Mouse (Mus musculus): ENCODE data around the gene Pklr.
"Not testable (repeated sequence)": the region's sequence is repeated elsewhere in the genome, so short reads cannot be mapped to it uniquely, and the experiment has no call there.

Gene Pklr

DNA sequence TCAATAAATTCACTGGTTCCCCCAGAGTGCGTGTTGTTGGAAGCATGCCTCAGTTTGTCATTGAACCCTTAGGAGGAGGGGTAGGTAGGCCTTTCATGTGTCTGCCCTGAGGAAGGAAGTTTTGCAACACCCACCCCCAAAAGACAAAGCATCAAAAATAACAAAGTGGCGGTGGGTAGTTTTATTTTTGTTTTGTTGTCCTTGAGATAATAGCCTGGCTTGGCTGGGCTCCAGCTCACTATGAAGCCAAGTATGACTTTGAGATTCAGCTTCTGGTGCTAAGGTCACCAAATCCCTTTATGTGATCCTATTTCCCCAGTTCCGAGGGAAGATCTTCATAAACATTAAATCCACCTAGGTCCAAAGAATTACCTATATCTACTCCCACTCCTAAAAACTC is 11.7 kb upstream of the Pklr start:
- DNase-seq (ENCODE audit: low spot score), result no peak

DNA sequence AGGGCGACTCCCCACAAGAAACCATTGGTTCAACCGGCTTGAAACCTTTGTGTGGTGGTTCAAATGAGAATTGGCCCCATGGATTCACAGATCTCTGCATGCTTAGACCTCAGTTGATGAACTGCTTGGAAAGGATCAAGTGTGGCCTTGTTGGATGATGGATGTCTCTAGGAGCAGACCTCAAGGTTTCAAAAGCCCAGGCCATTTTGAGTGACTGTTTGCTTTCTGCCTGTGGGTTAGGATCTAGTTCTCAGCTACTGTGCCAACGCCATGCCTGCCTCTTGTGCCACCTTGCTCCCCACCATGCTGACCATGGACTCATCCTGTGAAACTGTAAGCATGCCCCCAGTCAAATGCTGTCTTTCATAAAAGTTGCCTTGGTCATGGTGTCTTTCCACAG is 10.0 kb upstream of the Pklr start:
- no peak for DNase-seq (ENCODE audit: low spot score)

DNA sequence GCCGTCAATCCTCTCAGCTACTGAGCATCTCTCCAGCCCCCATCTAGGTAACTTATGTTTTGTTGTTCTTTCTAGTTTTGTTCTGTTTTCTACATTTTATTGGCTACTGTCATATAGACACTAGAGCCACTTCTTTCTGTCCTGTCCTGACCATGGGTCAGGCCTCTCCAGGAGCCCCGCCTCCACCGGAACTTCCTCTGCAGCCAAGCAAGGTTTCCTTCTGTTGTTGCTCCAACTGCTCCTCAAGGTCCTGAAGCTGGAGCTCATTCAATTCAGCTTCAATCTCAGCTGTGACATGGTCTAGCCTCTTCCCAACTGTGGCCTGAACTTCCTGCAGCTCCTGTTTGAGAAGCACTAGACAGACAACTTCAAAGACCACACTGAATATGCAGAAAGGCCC is 6.0 kb upstream of the Pklr start:
- DNase-seq (ENCODE audit: low spot score), result no peak

DNA sequence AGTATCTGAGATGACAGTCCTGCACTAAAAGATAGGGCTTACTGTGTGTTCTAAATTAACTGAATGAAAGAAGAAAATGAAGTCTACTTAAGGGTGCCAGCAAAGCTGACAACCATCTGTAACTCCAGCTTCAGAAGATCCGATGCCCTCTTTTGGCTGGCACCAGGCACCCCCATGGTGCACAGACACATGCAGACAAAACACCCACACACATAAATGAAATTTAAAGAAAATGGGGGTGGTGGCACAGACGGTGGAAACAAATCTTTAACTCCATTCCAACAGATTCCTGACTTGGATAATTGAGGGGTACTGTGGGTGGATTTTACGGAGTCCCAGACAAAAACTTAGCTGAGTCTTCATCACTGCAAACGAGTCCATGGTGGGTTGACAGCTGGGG is 4.1 kb upstream of the Pklr start:
- no peak for DNase-seq (ENCODE audit: low spot score)

DNA sequence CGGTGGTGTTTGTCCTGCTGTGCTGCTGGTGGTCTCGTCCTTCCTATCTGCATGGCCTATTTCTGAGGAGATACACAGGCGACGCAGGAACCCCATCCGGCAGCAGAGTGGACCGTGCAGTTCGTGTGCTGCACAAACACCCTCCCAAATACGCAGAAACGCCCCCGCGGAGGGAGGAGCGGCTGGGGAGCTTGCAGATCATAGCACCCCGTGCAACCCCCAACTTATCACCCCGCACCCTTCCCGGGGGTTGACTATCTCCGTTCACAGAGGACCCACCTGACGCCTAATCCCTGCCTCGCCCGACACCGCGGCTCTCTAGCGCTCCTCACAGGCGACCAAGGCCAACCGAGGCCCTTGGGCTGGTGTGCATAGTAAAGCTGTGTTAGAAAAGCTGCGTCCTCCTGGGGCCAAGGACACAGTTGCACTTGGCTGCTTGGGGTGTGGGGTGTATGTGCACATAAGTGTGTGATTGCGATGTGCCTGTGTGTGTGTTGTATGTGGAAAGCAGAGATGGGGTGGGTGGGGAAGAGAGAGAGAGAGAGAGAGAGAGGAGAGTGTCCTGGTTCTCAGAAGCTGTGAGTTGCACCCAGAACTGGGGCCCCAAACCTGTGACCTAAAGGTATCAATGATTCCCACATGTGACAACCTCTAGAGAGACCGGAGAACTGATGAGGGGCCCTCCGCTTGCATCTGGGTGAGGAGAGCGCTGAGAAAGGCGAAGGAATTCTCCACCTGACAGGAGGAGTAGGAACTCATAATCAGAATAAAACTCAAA is 3.5 kb upstream of the Pklr start:
- DNase-seq (ENCODE audit: low spot score), result no peak

DNA sequence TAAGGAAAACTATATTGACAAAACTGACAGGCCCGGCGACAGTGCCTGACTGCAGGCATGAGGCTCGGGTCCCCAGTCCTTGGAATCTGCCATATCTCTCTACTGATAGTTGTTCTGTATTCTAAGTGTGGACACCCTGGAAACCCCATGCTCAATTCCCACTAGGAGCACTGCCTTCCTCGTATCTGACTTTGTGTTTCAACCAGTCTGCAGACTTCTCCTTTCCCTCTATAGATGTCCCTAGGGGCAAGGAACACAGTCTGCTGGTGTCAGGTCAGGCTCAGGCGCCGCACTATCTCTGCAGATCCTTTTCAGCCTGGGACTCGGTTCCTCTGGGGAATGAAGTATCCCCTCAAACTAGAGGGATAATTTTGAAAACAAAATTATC is 2.9 kb upstream of the Pklr start:
- no peak for DNase-seq (ENCODE audit: low spot score)

DNA sequence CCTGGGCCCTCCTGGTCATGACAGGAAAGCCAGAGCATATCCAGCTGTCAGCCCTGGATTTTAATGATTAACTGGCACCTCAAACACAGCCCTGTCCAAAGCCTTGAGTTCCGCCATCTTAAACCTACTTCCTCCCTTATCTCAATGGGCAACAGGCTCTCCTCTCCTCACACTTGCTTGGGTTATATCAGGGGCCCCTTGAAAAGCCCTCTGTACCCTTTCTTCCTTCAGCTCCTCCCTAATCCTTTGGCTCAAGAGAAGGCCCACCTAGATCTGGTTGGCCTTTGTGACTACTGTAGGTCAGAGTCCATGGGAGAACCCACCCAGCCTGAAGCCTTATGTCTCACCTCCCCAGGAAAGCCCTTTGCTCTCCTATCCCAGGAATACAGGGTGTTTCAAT is 2.2 kb upstream of the Pklr start:
- DNase-seq (ENCODE audit: low spot score), result no peak

DNA sequence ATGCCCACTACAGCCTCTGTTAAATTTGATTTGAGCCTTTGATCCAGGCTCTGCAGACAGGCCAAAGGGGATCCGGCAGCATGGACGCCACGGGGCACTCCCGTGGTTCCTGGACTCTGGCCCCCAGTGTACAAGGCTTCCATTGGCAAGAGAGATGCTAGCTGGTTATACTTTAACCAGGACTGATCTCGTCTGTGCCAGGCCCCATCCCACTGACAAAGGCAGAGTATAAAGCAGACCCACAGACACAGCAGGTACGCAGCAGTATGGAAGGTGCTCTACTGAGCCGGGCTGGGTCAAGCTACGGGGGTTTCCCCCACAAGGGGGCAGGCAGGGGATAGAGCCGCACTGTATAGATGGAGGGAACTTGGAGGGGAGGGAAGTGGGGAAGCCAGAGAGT is 423 bp downstream of the Pklr start:
- no peak for DNase-seq (ENCODE audit: low spot score)

DNA sequence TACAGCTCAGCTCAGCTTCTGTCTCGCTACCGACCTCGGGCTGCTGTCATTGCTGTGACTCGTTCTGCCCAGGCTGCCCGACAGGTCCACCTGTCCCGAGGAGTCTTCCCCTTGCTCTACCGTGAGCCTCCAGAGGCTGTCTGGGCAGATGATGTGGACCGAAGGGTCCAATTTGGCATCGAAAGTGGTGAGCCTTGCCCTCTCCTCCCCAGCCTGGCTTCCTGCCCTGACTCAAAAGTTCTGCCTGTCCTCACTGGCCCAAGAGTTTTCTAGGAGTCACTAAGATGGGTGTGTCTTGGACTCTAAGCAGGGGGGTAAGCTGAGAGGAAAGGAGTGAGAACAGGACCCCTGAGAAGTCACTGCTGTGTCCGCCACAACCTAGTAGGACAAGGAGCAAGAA is 8.9 kb downstream of the Pklr start:
- DNase-seq (ENCODE audit: low spot score), result no peak

DNA sequence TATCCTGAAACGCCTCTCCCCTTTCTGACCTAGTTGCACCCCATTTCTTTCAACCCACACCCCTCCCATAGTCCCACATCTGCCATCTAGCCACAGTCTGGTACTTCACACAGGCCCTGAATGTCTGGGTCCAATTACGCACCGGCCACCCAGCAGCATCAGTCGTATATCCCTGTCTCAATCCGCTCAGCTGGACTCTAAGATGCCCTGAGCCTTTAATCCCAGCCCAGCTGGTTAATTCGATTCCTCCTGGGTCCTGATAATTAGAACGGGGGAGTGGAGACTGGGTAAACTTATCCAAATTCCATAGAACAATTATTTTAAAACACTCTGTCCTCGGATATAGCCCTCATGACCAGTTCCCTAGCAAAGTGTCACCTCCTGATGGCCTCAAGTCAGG is 9.6 kb downstream of the Pklr start:
- no peak for DNase-seq (ENCODE audit: low spot score)

DNA sequence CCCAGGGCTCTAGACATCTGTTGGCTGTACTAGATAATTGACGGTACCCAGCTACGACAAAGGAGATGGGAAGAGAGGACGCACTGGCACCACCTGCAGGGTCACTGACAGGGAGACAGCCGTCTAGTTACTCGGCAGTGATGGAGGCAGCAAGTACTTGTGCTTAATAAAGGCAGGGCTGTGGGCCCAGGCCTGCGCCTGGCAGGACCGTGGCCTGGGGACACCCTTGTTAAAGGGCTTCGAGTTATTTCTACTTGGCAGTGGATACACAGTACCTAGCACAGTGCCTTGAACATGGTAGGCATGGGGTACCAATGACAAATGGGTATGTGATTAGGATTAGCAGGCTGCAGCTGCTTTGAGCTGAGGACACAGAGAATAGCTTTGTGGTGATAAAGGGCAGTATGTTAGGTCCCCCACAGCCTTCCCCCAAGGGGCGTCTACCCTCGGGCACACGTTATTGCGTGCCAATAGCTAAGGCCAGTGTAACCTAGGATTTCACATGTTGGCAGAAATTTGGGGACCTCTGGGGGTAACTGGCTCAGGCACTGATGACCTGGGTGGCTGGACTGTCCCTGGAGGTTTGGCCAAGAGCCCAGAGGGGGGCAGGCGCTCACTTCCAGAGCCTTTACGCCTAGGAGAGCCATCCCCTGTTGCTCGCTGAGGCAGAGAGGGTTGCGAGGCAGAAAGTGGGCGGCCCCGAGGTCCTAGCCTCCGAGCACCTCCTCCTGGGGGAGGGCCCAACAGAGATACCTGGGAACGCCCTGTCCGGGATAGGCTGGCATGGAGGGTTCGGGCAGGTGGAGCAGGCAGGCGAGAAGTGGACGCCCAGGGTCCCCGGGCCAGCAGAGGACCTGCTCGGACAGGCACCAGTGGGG is 11.4 kb downstream of the Pklr start:
- no peak for DNase-seq (ENCODE audit: low spot score)

DNA sequence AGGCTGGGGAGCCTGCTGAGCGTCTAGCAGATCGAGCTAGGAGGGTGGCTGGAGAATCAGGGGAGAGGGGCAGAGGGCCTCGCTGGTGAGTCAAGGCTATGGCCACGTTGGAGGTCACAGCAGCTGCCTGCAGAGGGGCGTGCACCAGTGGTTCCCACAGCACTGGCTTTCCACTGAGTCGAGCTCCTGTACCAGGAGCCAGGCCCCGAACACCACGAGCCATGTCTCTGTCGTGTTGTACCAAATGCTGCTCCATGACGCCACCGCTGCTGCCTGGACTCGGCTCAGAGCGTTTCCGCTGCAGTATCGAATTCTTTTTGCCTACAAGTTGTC is 12.0 kb downstream of the Pklr start:
- DNase-seq (ENCODE audit: low spot score), result no peak

DNA sequence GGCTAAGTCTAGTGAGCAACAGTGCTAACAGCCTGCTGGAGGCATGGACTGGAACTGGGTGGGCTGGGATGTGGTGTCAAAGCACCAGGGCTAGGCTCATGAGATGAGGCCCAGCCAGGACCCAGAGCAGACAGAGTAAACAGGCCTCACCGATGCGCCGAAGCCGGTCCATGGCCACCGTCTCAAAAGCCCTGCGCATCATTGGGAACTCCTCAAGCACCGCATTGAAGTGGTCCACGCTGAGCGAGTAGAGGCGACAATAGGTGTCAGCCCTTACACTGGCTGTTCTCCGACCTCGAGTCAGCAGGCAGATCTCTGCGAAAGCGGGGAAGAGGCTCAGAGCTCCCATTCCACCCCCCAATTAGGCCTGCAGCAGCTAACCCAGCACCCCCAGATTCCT is 12.6 kb downstream of the Pklr start:
- DNase-seq (ENCODE audit: low spot score), result no peak

DNA sequence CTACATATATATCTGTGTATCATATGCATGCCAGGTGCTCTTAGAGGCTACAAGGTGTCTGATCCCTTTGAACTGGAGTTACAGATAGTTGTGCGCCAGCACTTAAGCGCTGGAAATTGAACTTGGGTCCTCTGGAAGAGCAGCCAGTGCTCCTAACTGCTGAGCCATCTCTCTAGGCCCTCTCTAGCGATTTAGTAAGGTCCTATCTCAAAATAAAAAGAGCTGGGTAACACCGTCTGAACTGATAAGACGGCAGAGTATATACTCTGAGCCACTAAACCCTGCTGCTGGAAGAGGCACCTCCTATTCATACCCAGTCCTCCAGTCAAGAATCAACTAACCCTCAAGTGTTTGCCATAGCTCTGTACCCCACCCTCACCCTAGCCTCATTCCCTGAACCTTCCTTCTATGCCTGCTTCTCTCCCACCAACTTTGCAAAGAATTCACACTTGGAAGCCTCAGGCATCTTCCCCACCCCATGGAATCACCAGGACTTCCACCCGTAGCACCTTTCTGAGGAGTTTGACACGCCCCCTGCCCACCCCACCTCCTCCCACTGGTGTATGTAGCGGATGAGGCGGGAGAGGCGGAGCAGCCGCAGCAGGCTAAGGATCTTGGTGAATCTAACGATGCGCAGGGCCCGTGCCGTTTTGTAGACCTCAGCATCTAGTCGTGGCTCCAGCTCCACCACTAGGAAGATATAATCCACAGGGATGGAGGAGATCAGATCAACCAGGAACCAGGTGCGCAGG is 16.3 kb downstream of the Pklr start:
- DNase-seq (ENCODE audit: low spot score), result no peak

DNA sequence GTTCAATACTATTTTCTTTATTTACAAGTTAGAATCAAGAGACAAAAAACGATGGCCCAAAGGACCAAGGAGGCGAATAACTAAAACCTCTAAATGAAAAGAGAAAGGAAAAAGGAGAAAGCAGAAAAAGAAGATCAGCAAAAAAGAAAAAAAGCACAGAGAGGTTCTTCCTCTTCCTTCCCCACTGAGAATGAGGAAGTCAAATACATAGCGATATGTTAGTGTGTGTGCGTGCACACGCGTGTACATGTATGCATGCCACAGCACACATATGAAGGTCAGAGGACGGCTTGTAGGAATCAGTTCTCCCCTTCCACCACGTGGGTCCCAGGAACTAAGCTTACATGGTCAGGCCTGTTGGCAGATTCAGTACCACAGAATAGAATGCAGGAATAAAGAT is 21.0 kb downstream of the Pklr start:
- DNase-seq (ENCODE audit: low spot score), result no peak

DNA sequence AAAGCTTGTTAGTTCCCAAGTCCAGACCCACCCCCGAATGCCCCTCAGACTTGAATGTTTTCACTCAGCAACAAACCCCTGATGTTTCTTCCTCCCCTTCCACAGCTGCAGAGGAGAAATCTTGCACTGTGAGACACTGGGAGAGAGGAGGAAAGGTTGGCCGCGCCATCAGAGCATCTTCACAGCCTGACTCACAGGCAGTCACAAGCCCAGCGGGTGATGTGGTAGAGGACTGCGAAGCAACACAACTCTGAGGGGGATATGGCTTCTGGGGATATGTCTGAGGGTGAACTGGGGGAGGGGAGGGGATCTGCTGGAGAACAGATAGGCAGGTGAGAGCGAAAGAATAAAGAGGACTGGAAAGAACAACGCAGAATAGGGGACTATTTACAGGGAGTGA is 22.7 kb downstream of the Pklr start:
- no peak for DNase-seq (ENCODE audit: low spot score)

DNA sequence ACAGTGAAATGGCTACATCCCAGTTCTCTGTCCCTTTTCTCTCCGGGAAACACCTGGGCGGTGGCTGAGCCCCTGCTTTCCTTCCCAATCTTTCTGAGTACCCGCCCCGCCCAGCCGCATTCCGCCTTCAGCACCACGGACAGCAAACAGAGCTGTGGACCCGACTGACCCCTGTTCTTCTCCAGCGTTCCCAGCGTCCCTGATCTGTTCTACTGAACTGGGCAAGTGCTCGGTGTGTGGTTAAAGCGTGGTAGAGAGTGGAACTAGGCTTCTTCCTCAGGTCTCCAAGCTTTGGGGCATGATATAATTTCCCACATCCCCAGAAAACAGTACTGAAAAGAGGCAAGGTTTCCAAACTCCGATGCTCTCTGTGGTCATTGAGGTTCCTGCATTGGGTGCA is 23.3 kb downstream of the Pklr start:
- DNase-seq (ENCODE audit: low spot score), result peak; percentile 30

DNA sequence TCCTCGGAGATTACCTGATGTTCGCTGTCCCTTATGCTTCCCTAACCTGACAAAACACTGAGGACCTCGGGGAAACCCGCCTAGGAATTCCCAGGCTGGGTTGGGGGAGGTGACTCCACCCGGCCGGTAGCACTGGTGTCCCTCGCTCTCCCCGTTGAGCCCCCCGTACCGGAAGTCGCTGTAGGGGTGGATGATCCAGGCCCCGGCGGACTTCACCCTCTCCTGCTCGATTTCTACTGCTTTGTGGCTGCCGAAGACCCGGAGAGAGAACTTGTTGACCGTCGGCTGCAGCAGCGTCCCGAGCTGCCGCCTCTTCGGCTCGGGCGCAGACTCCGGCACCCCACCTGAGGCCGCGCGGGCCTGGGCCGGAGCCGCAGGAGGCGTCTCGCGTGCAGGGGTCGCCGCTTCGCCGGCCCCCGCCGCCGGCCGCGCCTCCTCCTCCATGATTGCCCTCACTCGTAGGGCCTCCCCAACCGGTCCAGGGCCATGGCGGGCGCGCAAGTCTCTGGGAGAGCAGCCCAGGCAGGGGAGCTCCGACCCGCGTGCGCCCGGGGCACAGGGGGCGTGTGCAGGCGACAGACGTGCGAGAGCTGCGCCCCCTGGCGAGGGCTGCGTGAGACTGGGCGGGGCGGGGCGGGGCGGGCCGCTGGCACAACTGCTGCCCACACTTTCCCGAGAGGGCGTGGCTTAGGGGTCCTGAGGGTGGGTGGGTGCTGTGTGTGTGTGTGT is 23.8 kb downstream of the Pklr start, which contains the start of gene Hcn3:
Hcn3 (minus strand) TSS at position 581 of the 729 bp plus-strand sequence.
- DNase-seq (ENCODE audit: low spot score), result no peak

DNA sequence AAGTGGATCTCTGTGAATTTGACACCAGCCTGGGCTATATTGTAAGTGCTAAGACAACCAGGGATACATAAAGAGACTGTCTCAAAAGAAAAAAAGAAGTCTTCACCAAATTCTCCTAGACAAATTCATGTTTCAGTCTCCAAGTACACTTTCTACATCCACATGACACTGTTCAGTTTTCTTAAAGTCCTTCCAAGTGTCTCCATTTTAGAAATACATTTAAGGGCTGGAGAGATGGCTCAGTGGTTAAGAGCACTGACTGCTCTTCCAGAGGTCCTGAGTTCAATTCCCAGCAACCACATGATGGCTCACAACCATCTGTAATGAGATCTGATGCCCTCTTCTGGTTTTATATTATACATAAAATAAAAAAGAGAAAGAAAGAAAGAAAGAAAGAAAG is 25.3 kb downstream of the Pklr start:
- not testable (repeated sequence) for DNase-seq (ENCODE audit: low spot score)

DNA sequence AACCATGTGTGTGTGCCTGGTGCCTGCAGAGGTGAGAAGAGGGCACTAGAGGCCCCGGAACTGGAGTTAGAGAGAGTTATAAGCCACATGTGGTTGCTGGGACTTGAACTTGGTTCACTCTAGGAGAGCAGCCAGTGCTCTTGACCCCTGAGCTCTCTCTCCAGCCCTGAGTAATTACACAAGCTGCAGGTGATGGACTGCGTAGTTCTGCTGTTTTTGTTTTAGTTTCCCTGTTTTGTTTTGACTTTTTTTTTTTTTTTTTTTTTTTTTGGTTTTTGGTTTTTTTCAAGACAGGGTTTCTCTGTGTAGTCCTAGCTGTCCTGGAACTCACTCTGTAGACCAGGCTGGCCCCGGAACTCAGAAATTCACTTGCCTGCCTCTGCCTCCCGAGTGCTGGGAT is 25.8 kb downstream of the Pklr start:
- no peak for DNase-seq (ENCODE audit: low spot score)

DNA sequence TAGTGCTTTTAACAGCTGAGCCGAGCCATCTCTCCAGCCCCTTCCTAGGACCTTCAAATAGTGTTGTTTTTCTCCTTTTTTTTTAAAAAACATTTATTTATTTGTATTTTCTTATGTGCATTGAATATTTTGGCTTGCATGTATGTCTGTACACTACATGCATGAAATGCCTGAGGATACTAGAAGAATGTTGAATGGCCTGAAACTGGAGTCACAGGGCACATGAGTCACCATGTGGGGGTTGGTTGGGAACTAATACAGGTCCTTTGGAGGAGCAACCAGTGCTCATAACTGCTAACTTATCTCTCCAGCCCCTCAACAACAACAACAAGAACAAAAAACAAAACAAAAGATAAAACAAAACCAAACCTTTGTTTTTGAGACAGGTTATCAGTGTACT is 27.2 kb downstream of the Pklr start:
- no peak for DNase-seq (ENCODE audit: low spot score)

DNA sequence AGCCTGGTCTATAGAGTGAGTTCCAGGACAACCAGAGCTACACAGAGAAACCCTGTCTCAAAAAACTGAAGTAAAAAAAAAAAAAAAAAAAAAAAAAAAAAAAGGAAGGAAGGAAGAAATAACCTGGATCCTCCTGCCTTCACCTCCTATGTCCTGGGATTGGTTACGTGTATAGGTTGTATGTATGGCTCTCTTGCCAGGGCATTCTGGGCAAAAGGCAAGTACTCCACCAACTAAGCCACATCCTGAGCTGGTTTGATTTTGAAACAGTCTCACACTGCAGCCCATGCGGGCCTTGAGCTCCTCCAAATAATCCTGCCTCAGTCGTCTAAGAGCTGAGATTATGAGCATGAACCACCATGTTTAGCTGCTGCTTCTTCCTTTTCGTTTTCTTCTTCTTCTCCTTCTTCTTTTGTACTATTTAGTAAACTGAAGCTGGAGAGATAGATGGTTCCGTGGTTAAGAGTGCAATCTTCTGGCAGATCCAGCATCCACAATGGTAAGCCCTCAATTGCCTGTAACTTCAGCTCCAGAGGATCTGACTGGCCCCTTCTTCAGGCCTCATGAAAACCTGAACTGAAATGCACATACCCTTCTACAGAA is 27.8 kb downstream of the Pklr start:
- DNase-seq (ENCODE audit: low spot score), result no peak

All from urinary bladder, postnatal 10 days (tissue).